Mouse (Mus musculus) limb, embryonic 11.5 days (tissue): ENCODE results near the gene Siva1. TPM values are rescaled to one million over a fixed set of nuclear protein-coding genes. Genes with fewer than 3 reads are reported as not detected.

Experiments used
- ATAC-seq: fragments of 200-750 bp; cut with Nextera tagmentation; 2 replicates; pipeline ENCODE4 v1.8.0; 2017; ENCODE audit warnings: low read depth; ENCODE audit not compliant: insufficient number of reproducible peaks, low FRiP score, low TSS enrichment
- DNase-seq: peaks from one replicate; pipeline ENCODE4 v3.0.0-alpha.2; 2015; ENCODE audit warnings: low spot score
- H3K27ac ChIP-seq: fragments of 300-500 bp; sonication (generic); replicated peaks from 2 replicates; pipeline ENCODE4 v1.5.1; 2014; ENCODE audit warnings: low read depth, mild to moderate bottlenecking, low read length
- H3K27me3 ChIP-seq: fragments of 300-500 bp; sonication (generic); 2 replicates; pipeline ENCODE4 v1.6.1; 2014; ENCODE audit warnings: mild to moderate bottlenecking, low read length, mixed read lengths; ENCODE audit not compliant: control insufficient read depth, insufficient read depth
- H3K36me3 ChIP-seq: fragments of 300-500 bp; sonication (generic); 2 replicates; pipeline ENCODE4 v1.6.1; 2014; ENCODE audit warnings: mild to moderate bottlenecking, low read length, moderate library complexity, mixed read lengths; ENCODE audit not compliant: control insufficient read depth, insufficient read depth
- H3K4me1 ChIP-seq: fragments of 300-500 bp; sonication (generic); 2 replicates; pipeline ENCODE4 v1.6.1; 2014; ENCODE audit warnings: low read length, mixed read lengths; ENCODE audit not compliant: control insufficient read depth, insufficient read depth
- H3K4me2 ChIP-seq: fragments of 300-500 bp; sonication (generic); 2 replicates; pipeline ENCODE4 v1.6.1; 2014; ENCODE audit warnings: low read depth, mild to moderate bottlenecking, moderate library complexity; ENCODE audit not compliant: severe bottlenecking
- H3K4me3 ChIP-seq: fragments of 300-500 bp; sonication (generic); 2 replicates; pipeline ENCODE4 v1.5.1; 2014; ENCODE audit warnings: low read depth, low read length
- H3K9ac ChIP-seq: fragments of 300-500 bp; sonication (generic); 2 replicates; pipeline ENCODE4 v1.6.1; 2014; ENCODE audit warnings: mild to moderate bottlenecking, low read length
- H3K9me3 ChIP-seq: fragments of 300-500 bp; sonication (generic); 2 replicates; pipeline ENCODE4 v1.6.1; 2016; ENCODE audit warnings: low read length; ENCODE audit not compliant: control insufficient read depth
- WGBS: fragments of 180-500 bp; shearing (Covaris S2); extraction: QIAGEN DNeasy Blood & Tissue Kit; methylation state at CpG from one replicate; pipeline ENCODE4 v1.1.7; 2014; 5-methylcytosine and 5-hydroxymethylcytosine counted together
- polyA plus RNA-seq: library from polyadenylated mRNA; unstranded; fragments of >200 nt; fragmentation: Nextera tagmentation; extraction: Ambion mirVana; gene quantifications from 2 replicates; pipeline ENCODE4 v1.2.1, GENCODE M21; 2014

Siva1 gene
- polyA plus RNA-seq, 1 experiment from 2014 or later = 294 TPM

DNA sequence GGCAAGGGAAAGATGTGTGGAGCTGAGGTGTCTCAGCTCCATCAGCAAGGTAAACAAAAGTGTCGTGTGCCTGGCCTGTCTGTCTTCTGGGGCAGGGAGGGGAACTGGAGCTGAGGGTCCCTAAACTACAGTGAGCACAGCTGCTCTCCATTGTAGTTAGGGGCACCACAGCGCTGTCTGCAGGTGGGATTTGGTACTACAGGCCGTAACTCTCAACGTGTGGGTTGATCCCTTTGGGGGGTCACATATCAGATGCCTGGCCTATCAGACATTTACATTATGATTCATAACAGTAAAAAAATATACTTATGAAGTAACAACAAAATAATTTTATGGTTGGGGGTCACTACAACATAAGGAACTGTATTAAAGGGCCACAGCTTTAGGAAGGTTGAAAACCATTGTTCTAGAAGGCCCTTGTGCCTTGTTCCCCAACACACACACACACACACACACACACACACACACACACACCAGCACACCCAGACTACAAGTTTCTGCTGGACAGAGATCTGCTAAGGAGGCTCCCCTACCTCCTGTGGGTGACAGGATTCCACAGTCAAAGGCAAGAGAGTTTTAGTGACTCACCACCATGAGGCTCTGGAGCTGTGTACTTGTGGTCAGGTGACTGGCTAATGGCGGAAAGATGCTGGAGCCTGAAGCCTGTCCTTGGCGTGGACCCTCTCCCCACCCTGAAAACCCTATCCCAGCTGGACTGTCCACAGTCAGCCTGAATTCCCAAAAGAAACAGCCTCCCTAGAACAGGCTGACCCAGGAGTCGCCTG, 17.2 kb upstream of the Siva1 start:
- Histone ChIP-seq H3K4me2 (no peak overlapping the region), H3K4me3 (no peak overlapping the region), H3K36me3 (no peaks in the 10 kb centered on the region), H3K27ac (no peak overlapping the region), H3K9me3 (no peaks in the 10 kb centered on the region), H3K27me3 (no peaks in the 10 kb centered on the region), H3K9ac (no peak overlapping the region), H3K4me1 (peaks cover 15% of the 10 kb centered on the region; the same call in 1 of the 2 replicates)
- DNase-seq (peak; percentile 49), ATAC-seq (no peak)
- WGBS = 60% methylated on average over 7 of the region's 7 CpGs

DNA sequence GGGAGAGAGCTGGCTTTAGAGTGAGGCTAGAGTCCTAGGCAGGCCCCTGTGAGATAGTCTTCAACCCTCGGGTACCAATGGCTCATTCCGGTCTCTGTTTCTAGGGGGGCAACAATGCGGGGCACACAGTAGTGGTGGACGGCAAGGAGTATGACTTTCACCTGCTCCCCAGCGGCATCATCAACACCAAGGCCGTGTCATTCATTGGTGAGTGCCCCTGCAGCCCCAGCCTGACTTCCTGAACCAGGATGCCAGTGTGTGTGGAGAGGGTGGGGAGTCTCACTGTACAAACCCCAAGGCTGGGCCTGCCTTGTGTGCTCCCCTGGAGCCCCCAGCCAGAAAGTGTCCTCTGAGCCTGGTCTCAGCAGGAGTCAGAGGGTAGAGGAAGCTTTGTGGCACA, 16.3 kb upstream of the Siva1 start:
- no peak for ATAC-seq
- H3K4me3 ChIP-seq = no peak overlapping the region
- no peak for DNase-seq
- no peaks in the 10 kb centered on the region for H3K27me3 ChIP-seq
- no peak overlapping the region for H3K4me2 ChIP-seq
- WGBS = 85% methylated on average over 6 of the region's 6 CpGs
- no peaks in the 10 kb centered on the region for H3K36me3 ChIP-seq
- peaks cover 14% of the 10 kb centered on the region; the same call in 1 of the 2 replicates for H3K4me1 ChIP-seq
- H3K27ac ChIP-seq = no peak overlapping the region; the same call in 1 of the 2 replicates
- no peaks in the 10 kb centered on the region for H3K9me3 ChIP-seq
- H3K9ac ChIP-seq = no peak overlapping the region

DNA sequence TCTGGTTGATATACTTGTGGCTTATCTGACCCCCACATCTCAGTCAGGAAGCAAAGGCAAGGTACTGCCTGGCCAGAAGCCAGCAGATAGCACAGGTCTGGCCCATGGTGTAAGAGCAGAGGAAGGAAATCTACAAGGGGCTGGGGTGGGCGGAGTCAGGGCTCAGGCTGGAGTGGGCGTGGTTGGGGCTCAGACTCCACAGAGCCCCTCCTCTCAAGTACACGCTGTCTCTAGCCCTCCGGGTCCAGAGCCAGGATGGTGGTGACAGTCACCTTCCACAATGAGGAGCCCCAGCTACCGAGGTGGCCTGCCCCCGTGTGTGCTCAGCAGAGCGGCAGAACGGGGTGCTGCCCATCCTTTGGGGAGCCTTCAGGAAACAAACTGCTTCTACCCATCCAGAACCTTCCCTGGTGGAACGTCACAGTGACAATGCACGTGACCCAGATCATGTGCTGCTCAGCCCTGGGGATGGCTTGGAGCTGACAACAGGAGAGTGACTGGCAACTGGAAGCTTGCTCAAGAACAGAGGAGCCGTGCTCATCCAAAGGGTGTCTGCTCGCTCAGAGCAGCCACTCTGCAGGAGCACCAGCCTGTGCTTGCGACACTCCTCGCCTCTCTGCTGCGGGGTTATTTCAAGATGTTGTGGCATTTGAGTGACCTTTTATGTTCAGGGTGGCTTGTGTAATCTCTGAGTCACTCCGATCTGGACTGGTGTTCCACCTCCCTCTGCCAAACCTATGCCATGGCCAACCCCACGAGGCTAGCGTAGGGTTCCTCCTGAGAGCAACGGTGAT, 15.4 kb upstream of the Siva1 start:
- ATAC-seq = peak; percentile 69
- Histone ChIP-seq H3K4me3 (no peak overlapping the region), H3K27ac (no peak overlapping the region), H3K4me1 (peaks cover 11% of the 10 kb centered on the region; the same call in 1 of the 2 replicates), H3K9ac (no peak overlapping the region), H3K27me3 (no peaks in the 10 kb centered on the region), H3K9me3 (no peaks in the 10 kb centered on the region), H3K4me2 (peak overlapping the region; percentile 40), H3K36me3 (no peaks in the 10 kb centered on the region)
- peak; percentile 80 for DNase-seq
- 33% methylated on average over 19 of the region's 19 CpGs for WGBS

DNA sequence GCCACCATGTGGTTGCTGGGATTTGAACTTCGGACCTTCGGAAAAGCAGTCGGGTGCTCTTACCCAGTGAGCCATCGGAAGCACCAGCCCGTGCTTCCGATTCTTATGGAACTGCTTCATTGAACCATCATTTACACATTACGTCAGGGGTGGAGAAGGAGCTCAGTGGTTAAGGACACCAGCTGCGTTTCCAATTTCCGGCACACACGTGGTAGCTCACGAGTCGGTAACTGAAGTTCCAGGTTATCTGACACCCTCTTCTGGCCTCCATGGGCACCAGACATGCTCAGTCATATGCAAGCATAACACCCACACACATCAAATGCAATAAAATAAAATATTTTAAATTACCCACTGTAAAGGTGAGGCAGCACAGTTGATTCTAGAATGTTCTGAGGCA, 14.4 kb upstream of the Siva1 start:
- 94% methylated on average over 12 of the region's 12 CpGs for WGBS
- ATAC-seq = no peak
- peaks cover 11% of the 10 kb centered on the region; the same call in 1 of the 2 replicates for H3K4me1 ChIP-seq

DNA sequence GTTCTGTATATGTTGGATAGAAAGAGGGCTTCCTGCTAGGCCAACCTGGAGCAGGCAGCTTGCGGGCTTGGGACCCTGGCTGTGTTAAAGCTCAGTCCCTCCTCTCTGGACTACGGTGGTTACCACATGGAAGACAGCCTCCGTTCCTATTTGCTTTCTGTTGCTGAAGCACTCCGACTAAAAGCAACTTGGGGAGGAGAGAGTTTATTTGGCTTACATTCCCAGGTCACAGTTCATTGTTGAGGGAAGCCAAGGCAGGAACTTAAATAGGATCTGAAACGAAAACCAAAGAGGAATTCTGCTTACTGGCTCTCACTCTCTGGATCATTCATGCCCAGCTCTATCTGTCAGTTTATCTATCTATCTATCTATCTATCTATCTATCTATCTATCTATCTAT, 13.7 kb upstream of the Siva1 start:
- DNase-seq (no peak), ATAC-seq (no peak)
- H3K27me3 ChIP-seq = no peaks in the 10 kb centered on the region
- no peak overlapping the region for H3K9ac ChIP-seq
- H3K36me3 ChIP-seq = no peaks in the 10 kb centered on the region
- H3K27ac ChIP-seq = no peak overlapping the region
- WGBS = 88% methylated on average over 5 of the region's 5 CpGs
- H3K4me3 ChIP-seq = no peak overlapping the region
- no peaks in the 10 kb centered on the region for H3K9me3 ChIP-seq
- H3K4me2 ChIP-seq = no peak overlapping the region
- peaks cover 11% of the 10 kb centered on the region; the same call in 1 of the 2 replicates for H3K4me1 ChIP-seq

More for the DNA sequence above, 14.4 kb upstream of the Siva1 start:
- H3K4me2 ChIP-seq = no peak overlapping the region
- H3K27ac ChIP-seq = no peak overlapping the region
- H3K27me3 ChIP-seq = no peaks in the 10 kb centered on the region
- no peak overlapping the region for H3K9ac ChIP-seq
- DNase-seq = no peak
- H3K9me3 ChIP-seq = no peaks in the 10 kb centered on the region
- H3K4me3 ChIP-seq = no peak overlapping the region
- H3K36me3 ChIP-seq = no peaks in the 10 kb centered on the region

DNA sequence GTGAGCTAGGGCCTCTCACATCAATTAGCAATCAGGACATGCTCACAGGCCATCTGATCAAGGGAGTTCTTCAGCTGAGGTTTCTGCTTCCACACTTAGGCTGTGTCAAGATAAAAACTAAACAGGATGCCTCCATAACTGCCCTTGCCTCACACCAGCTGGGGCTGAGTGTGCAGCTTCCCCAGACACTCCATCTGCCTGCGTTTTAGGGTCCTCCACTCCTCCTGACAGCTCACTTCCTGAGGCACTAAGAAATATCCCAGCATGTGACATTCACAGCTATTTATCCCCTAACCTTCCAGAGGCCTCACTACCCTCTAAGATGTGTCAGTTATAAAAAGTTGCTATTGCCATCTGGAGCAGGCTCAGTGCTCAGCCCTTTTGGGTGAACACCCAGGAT, 13.0 kb upstream of the Siva1 start:
- Histone ChIP-seq H3K4me2 (no peak overlapping the region), H3K4me3 (no peak overlapping the region), H3K9ac (no peak overlapping the region), H3K36me3 (no peaks in the 10 kb centered on the region), H3K9me3 (no peaks in the 10 kb centered on the region), H3K27ac (no peak overlapping the region), H3K4me1 (peaks cover 11% of the 10 kb centered on the region; the same call in 1 of the 2 replicates), H3K27me3 (no peaks in the 10 kb centered on the region)
- WGBS = 32% methylated on average over 1 of the region's 1 CpGs
- ATAC-seq (no peak), DNase-seq (no peak)

DNA sequence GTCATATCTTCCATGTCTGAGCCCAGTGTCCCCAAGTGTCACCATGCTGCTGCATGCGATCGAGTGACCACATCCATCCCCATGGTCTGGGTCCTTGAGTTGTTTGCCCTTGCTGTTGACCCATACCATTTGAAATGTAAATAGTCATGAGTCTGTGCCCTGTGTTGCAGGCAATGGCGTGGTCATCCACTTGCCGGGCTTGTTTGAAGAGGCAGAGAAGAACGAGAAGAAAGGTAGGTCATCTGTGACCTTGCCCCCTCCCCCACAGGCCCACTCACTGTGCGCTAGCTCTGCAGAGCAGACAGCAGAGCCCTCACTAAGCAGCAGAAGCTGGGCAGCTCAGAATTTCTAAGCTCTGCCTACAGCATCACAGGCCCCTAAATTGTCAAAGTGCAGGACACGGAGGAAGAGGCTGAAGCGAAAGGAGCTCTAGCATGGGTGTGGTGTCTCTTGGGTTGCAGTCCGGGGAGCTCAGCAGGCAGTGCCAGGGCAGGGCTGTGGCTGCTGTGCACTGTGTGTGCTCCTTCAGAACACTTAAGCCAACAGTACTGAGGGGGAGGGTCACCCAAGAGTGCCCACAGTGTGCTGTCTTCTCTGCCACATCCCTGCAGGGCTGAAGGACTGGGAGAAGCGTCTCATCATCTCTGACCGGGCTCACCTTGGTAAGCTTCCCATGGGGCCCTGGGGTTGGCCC, 12.2 kb upstream of the Siva1 start:
- ATAC-seq = no peak
- DNase-seq = no peak
- no peak overlapping the region for H3K9ac ChIP-seq
- H3K27ac ChIP-seq = no peak overlapping the region
- H3K4me3 ChIP-seq = no peak overlapping the region
- no peak overlapping the region for H3K4me2 ChIP-seq
- H3K9me3 ChIP-seq = no peaks in the 10 kb centered on the region
- H3K4me1 ChIP-seq = peaks cover 11% of the 10 kb centered on the region; the same call in 1 of the 2 replicates
- H3K36me3 ChIP-seq = no peaks in the 10 kb centered on the region
- WGBS = 77% methylated on average over 11 of the region's 11 CpGs
- H3K27me3 ChIP-seq = no peaks in the 10 kb centered on the region

DNA sequence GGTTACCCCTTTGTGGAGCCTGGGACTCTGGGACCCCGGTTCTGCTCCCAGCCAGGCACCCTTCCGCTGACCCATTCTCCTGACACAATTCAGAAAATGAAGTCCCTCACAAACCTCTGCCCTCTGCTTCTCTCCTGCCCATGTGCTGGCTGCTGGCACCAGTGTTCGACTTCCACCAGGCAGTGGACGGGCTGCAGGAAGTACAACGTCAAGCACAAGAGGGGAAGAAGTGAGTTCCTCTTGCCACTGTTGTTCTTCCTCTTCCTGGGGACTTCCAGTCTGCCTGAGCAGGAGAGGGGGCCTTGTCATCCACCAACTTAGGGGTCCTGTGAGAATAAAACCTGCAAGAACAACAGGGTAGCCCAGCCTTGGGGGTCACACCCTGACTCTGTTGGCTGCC, 11.6 kb upstream of the Siva1 start:
- Histone ChIP-seq H3K4me2 (no peak overlapping the region), H3K36me3 (no peaks in the 10 kb centered on the region), H3K27ac (no peak overlapping the region), H3K9me3 (no peaks in the 10 kb centered on the region), H3K9ac (no peak overlapping the region), H3K4me1 (peaks cover 11% of the 10 kb centered on the region; the same call in 1 of the 2 replicates), H3K27me3 (no peaks in the 10 kb centered on the region), H3K4me3 (no peak overlapping the region)
- ATAC-seq (no peak), DNase-seq (no peak)
- WGBS = 81% methylated on average over 5 of the region's 5 CpGs
